In genomic region chr7:24269256-24269655, GRCm38 (mm10) we compare ENCODE assay signal across 15 mouse cellular contexts. TPM values are rescaled to one million over a fixed set of nuclear protein-coding genes. Genes with fewer than 3 reads are reported as not detected.
A peak's percentile ranks its signal among the peaks of the same experiment; 100 is the strongest.
DNase-seq lines count a peak whose midpoint lies in the region; ATAC-seq and TF ChIP-seq lines count a peak whose summit lies in the region.
"Had no signal": no experiment of that assay in that cellular context is flagged by ENCODE, and none has a peak within 500 bp of the region (broad histone marks: within the 10 kb centered on the region; RNA-seq: fewer than 3 reads in every experiment).

No protein-coding gene starts in this region.

- no peaks in the 10 kb centered on the region for H3K9me3 ChIP-seq in hindbrain, embryonic 15.5 days
- no peaks in the 10 kb centered on the region for H3K9me3 ChIP-seq in hindbrain, embryonic 14.5 days (ENCODE audit: control insufficient read depth, low read length)
- H3K9me3 ChIP-seq in E14TG2a.4 (ENCODE audit: low read length), result no peaks in the 10 kb centered on the region
- H3K9me3 ChIP-seq in limb, embryonic 13.5 days, result no peaks in the 10 kb centered on the region
- H3K9me3 ChIP-seq: heart, embryonic 15.5 days; limb, embryonic 12.5 days had no signal

- H3K4me2 ChIP-seq in hindbrain, embryonic 15.5 days, result peak overlapping the region; percentile 84; the same call in 1 of the 2 replicates
- no peak overlapping the region for H3K4me2 ChIP-seq in hindbrain, embryonic 14.5 days (replicated peaks)
- H3K4me2 ChIP-seq in limb, embryonic 13.5 days (replicated peaks), result peak overlapping the region; percentile 78; the same call in 1 of the 2 replicates

- H3K27ac ChIP-seq in hindbrain, embryonic 15.5 days (replicated peaks), result no peak overlapping the region
- no peak overlapping the region for H3K27ac ChIP-seq in hindbrain, embryonic 14.5 days
- H3K27ac ChIP-seq in limb, embryonic 13.5 days, result no peak overlapping the region
- H3K27ac ChIP-seq: heart, embryonic 15.5 days; stomach, postnatal 0 days had no signal

- H3K4me3 ChIP-seq in hindbrain, embryonic 15.5 days, result peak overlapping the region; percentile 56; the same call in 1 of the 2 replicates
- H3K4me3 ChIP-seq in hindbrain, embryonic 14.5 days (replicated peaks; ENCODE audit: low read length), result no peak overlapping the region
- H3K4me3 ChIP-seq in E14TG2a.4 (replicated peaks; ENCODE audit: low read length), result peak overlapping the region; percentile 83
- no peak overlapping the region for H3K4me3 ChIP-seq in limb, embryonic 13.5 days

- H3K4me1 ChIP-seq in hindbrain, embryonic 15.5 days (replicated peaks), result peaks cover 8% of the 10 kb centered on the region
- H3K4me1 ChIP-seq in hindbrain, embryonic 14.5 days (replicated peaks; ENCODE audit: control insufficient read depth, insufficient read depth, low read length), result peaks cover 5% of the 10 kb centered on the region
- H3K4me1 ChIP-seq in E14TG2a.4 (replicated peaks; ENCODE audit: low read depth, low read length), result peaks cover 27% of the 10 kb centered on the region
- peaks cover 4% of the 10 kb centered on the region; the same call in 1 of the 2 replicates for H3K4me1 ChIP-seq in limb, embryonic 13.5 days

- no peaks in the 10 kb centered on the region for H3K27me3 ChIP-seq in hindbrain, embryonic 15.5 days
- H3K27me3 ChIP-seq in hindbrain, embryonic 14.5 days (ENCODE audit: control insufficient read depth, insufficient read depth, low read length), result no peaks in the 10 kb centered on the region
- H3K27me3 ChIP-seq in E14TG2a.4 (ENCODE audit: insufficient read depth, low read length), result no peaks in the 10 kb centered on the region
- H3K27me3 ChIP-seq in limb, embryonic 13.5 days, result no peaks in the 10 kb centered on the region
- H3K27me3 ChIP-seq: heart, embryonic 15.5 days; limb, embryonic 12.5 days had no signal

- 0 out of 2 replicates have a peak, but pooled peaks have one; percentile 2 for TF ChIP-seq CTCF in E14TG2a.4 (conservative IDR thresholded peaks at IDR 0.05; ENCODE audit: low read length)

- 76% methylated on average over 3 of the region's 3 CpGs for WGBS in hindbrain, embryonic 15.5 days
- 80% methylated on average over 3 of the region's 3 CpGs for WGBS in hindbrain, embryonic 14.5 days
- WGBS in limb, embryonic 13.5 days, result 79% methylated on average over 3 of the region's 3 CpGs

- peaks cover 11% of the 10 kb centered on the region for H3K36me3 ChIP-seq in hindbrain, embryonic 15.5 days
- peaks cover 8% of the 10 kb centered on the region; the same call in 1 of the 2 replicates for H3K36me3 ChIP-seq in hindbrain, embryonic 14.5 days (replicated peaks; ENCODE audit: control insufficient read depth, insufficient read depth)
- H3K36me3 ChIP-seq in E14TG2a.4 (ENCODE audit: insufficient read depth, low read length), result peaks cover 21% of the 10 kb centered on the region
- H3K36me3 ChIP-seq in limb, embryonic 13.5 days, result peaks cover 13% of the 10 kb centered on the region

- no peak for ATAC-seq in hindbrain, embryonic 15.5 days (ENCODE audit: low FRiP score, low read depth)
- no peak for ATAC-seq in hindbrain, embryonic 14.5 days (ENCODE audit: low FRiP score)
- ATAC-seq in limb, embryonic 13.5 days (ENCODE audit: low FRiP score, low read depth), result no peak

- peak; percentile 33 for DNase-seq in cerebellum, adult 11-12 months
- DNase-seq in cerebellum, adult 18-20 months, result no peak
- no peak for DNase-seq in hindbrain, embryonic 14.5 days (ENCODE audit: low spot score)
- no peak for DNase-seq in urinary bladder, postnatal 36 days (ENCODE audit: low spot score in 2 of 2)
- DNase-seq in ovary, postnatal 36 days (ENCODE audit: low spot score), result no peak
- DNase-seq: adrenal gland, adult 2 months; kidney, adult 11 months; lung, postnatal 4 days; right cerebral cortex, postnatal 25 days had no signal

- H3K9ac ChIP-seq in hindbrain, embryonic 15.5 days, result no peak overlapping the region
- no peak overlapping the region for H3K9ac ChIP-seq in hindbrain, embryonic 14.5 days
- no peak overlapping the region for H3K9ac ChIP-seq in limb, embryonic 13.5 days

RNA-seq across cellular contexts. Expression of gene Zfp93, which starts 1.0 kb away (rescaled TPM):
- polyA plus RNA-seq in hindbrain, embryonic 15.5 days (2015; fragmentation: Nextera tagmentation; extraction: Ambion mirVana), result 6.2 and 8.2 TPM in 2 replicates
- 8.1 and 9.5 TPM in 2 replicates for polyA plus RNA-seq in hindbrain, embryonic 14.5 days (2014; fragmentation: Nextera tagmentation; extraction: Ambion mirVana)
- 8.9 and 9.8 TPM in 2 replicates for polyA plus RNA-seq in limb, embryonic 13.5 days (2015; fragmentation: Nextera tagmentation; extraction: Ambion mirVana)

RNA-seq across cellular contexts. Expression of gene Zfp108, which starts 14.7 kb away (rescaled TPM):
- 7.0 and 7.5 TPM in 2 replicates for polyA plus RNA-seq in hindbrain, embryonic 15.5 days (2015; fragmentation: Nextera tagmentation; extraction: Ambion mirVana)
- 7.1 TPM in 2 replicates for polyA plus RNA-seq in hindbrain, embryonic 14.5 days (2014; fragmentation: Nextera tagmentation; extraction: Ambion mirVana)
- polyA plus RNA-seq in limb, embryonic 13.5 days (2015; fragmentation: Nextera tagmentation; extraction: Ambion mirVana), result 5.4 and 5.5 TPM in 2 replicates

RNA-seq across cellular contexts. Expression of gene Zfp61, which starts 31.8 kb away (rescaled TPM):
- 39.5 and 42.3 TPM in 2 replicates for polyA plus RNA-seq in hindbrain, embryonic 15.5 days (2015; fragmentation: Nextera tagmentation; extraction: Ambion mirVana)
- polyA plus RNA-seq in hindbrain, embryonic 14.5 days (2014; fragmentation: Nextera tagmentation; extraction: Ambion mirVana), result 33.5 and 34.0 TPM in 2 replicates
- 54.1 and 63.5 TPM in 2 replicates for polyA plus RNA-seq in limb, embryonic 13.5 days (2015; fragmentation: Nextera tagmentation; extraction: Ambion mirVana)

RNA-seq across cellular contexts. Expression of gene Zfp109, which starts 31.9 kb away (rescaled TPM):
- polyA plus RNA-seq in hindbrain, embryonic 15.5 days (2015; fragmentation: Nextera tagmentation; extraction: Ambion mirVana), result 4.4 and 4.5 TPM in 2 replicates
- polyA plus RNA-seq in hindbrain, embryonic 14.5 days (2014; fragmentation: Nextera tagmentation; extraction: Ambion mirVana), result 2.9 and 3.9 TPM in 2 replicates
- polyA plus RNA-seq in limb, embryonic 13.5 days (2015; fragmentation: Nextera tagmentation; extraction: Ambion mirVana), result 6.1 and 6.9 TPM in 2 replicates

RNA-seq across cellular contexts. Expression of gene Zfp94, which starts 47.2 kb away (rescaled TPM):
- polyA plus RNA-seq in hindbrain, embryonic 15.5 days (2015; fragmentation: Nextera tagmentation; extraction: Ambion mirVana), result 19.5 and 20.3 TPM in 2 replicates
- polyA plus RNA-seq in hindbrain, embryonic 14.5 days (2014; fragmentation: Nextera tagmentation; extraction: Ambion mirVana), result 19.6 and 20.9 TPM in 2 replicates
- 15.0 and 16.0 TPM in 2 replicates for polyA plus RNA-seq in limb, embryonic 13.5 days (2015; fragmentation: Nextera tagmentation; extraction: Ambion mirVana)

Comparison
In these comparisons a context has a peak if more than half of its experiments do, and no peak if none do; other contexts are left out.
1. H3K4me3 ChIP-seq: peak in hindbrain, embryonic 15.5 days (single experiment) and E14TG2a.4 (single experiment); none in hindbrain, embryonic 14.5 days (single experiment) and limb, embryonic 13.5 days (single experiment).